In genomic region chr7:29248261-29248841, GRCm38 (mm10) we compare ENCODE assay signal across 8 mouse cellular contexts. TPM values are rescaled to one million over a fixed set of nuclear protein-coding genes. Genes with fewer than 3 reads are reported as not detected.
DNase-seq lines count a peak whose midpoint lies in the region; ATAC-seq lines count a peak whose summit lies in the region.

Gene 2200002D01Rik, minus strand, starts transcription at chr7:29248466.

- no peaks in the 10 kb centered on the region for H3K27me3 ChIP-seq in heart, embryonic 10.5 days (ENCODE audit: insufficient read depth, poor library complexity, severe bottlenecking)
- no peaks in the 10 kb centered on the region for H3K27me3 ChIP-seq in lung, embryonic 16.5 days (ENCODE audit: control insufficient read depth, insufficient read depth, low read depth, low read length)

- peaks cover 34% of the 10 kb centered on the region for H3K36me3 ChIP-seq in heart, embryonic 10.5 days
- peaks cover 6% of the 10 kb centered on the region; the same call in 1 of the 2 replicates for H3K36me3 ChIP-seq in lung, embryonic 16.5 days (ENCODE audit: control insufficient read depth, insufficient read depth, low read length)

- peak; percentile 73 for ATAC-seq in lung, embryonic 16.5 days (ENCODE audit: low read depth)

- no peaks in the 10 kb centered on the region for H3K9me3 ChIP-seq in heart, embryonic 10.5 days
- no peaks in the 10 kb centered on the region for H3K9me3 ChIP-seq in lung, embryonic 16.5 days (ENCODE audit: control insufficient read depth, low read length)

- peak within 1 kb of the TSS; percentile 77 for H3K4me2 ChIP-seq in lung, embryonic 16.5 days (ENCODE audit: low read depth, low read length)

- H3K27ac ChIP-seq in heart, embryonic 10.5 days: peak within 1 kb of the TSS; percentile 81
- peak within 1 kb of the TSS; percentile 84 for H3K27ac ChIP-seq in lung, embryonic 16.5 days (ENCODE audit: low read length)

- H3K9ac ChIP-seq in lung, embryonic 16.5 days (ENCODE audit: low read length): peak within 1 kb of the TSS; percentile 66

- H3K4me1 ChIP-seq in heart, embryonic 10.5 days: peaks cover 27% of the 10 kb centered on the region
- peaks cover 25% of the 10 kb centered on the region for H3K4me1 ChIP-seq in lung, embryonic 16.5 days (replicated peaks; ENCODE audit: control insufficient read depth, insufficient read depth, low read length)

- peak within 1 kb of the TSS; percentile 57 for H3K4me3 ChIP-seq in heart, embryonic 10.5 days
- peak within 1 kb of the TSS; percentile 49 for H3K4me3 ChIP-seq in lung, embryonic 16.5 days (ENCODE audit: low read length)

- DNase-seq in 3T3-L1 (ENCODE audit: low read depth, low spot score): peak; percentile 32
- peak; percentile 46 for DNase-seq in adrenal gland, postnatal 25 days
- DNase-seq in heart, embryonic 10.5 days (ENCODE audit: low spot score): no peak
- DNase-seq in kidney, adult 9 months: peak; percentile 78
- DNase-seq in spleen, postnatal 4 days (ENCODE audit: low spot score in 2 of 2): peak; percentile 27 to 70
- DNase-seq in cerebellum, postnatal 4 days (ENCODE audit: low spot score in 2 of 2): no peak
- no peak for DNase-seq in right cerebral cortex, postnatal 4 days

- 3% methylated on average over 20 of the region's 20 CpGs for WGBS in heart, embryonic 10.5 days
- 25% methylated on average over 20 of the region's 20 CpGs for WGBS in lung, embryonic 16.5 days

RNA-seq across cellular contexts. Expression of gene 2200002D01Rik, which starts in this region (rescaled TPM):
- 0.86 and 2.0 TPM in 2 replicates for total RNA-seq in adrenal gland, postnatal 25 days (2021)
- polyA plus RNA-seq in heart, embryonic 10.5 days (2016; fragmentation: Nextera tagmentation; extraction: Ambion mirVana): 8.2 and 9.7 TPM in 2 replicates
- 21.9 and 32.5 TPM in 2 replicates for polyA plus RNA-seq in lung, embryonic 16.5 days (2015; fragmentation: Nextera tagmentation; extraction: Ambion mirVana)

Comparison
In these comparisons a context has a peak if more than half of its experiments do, and no peak if none do; other contexts are left out.
1. DNase-seq: peak in 3T3-L1 (single experiment), adrenal gland, postnatal 25 days (single experiment), kidney, adult 9 months (single experiment) and spleen, postnatal 4 days (2 of 2); none in heart, embryonic 10.5 days (single experiment), cerebellum, postnatal 4 days (0 of 2) and right cerebral cortex, postnatal 4 days (single experiment).